Mouse (Mus musculus) liver, adult 2 months (tissue): ENCODE measurements around the gene Psmb3. TPM values are rescaled to one million over a fixed set of nuclear protein-coding genes. Genes with fewer than 3 reads are reported as not detected.
A peak's percentile ranks its signal among the peaks of the same experiment; 100 is the strongest.

Experiments used
- DNase-seq: peaks from one replicate; pipeline ENCODE4 v3.0.0-alpha.2; 2011; ENCODE audit warnings: low read depth, low spot score; ENCODE audit errors: extremely low read depth
- H3K27ac ChIP-seq: fragments of 200-500 bp; replicated peaks from 2 replicates; pipeline ENCODE4 v1.5.1; 2012; ENCODE audit warnings: low read depth, mild to moderate bottlenecking, control low read depth, inconsistent platforms, low read length; ENCODE audit not compliant: insufficient read depth
- H3K27me3 ChIP-seq: fragments of 200-500 bp; 2 replicates; pipeline ENCODE4 v1.6.1; 2012; ENCODE audit warnings: mild to moderate bottlenecking, moderate library complexity, low read length, inconsistent platforms; ENCODE audit not compliant: control insufficient read depth, insufficient read depth
- H3K36me3 ChIP-seq: fragments of 200-500 bp; 2 replicates; pipeline ENCODE4 v1.6.1; 2012; ENCODE audit warnings: low read length, inconsistent platforms; ENCODE audit not compliant: control insufficient read depth, insufficient read depth
- H3K4me1 ChIP-seq: fragments of 200-500 bp; 2 replicates; pipeline ENCODE4 v1.6.1; 2011; ENCODE audit warnings: low read length; ENCODE audit not compliant: control insufficient read depth, insufficient read depth
- H3K4me3 ChIP-seq: fragments of 200-500 bp; 2 replicates; pipeline ENCODE4 v1.5.1; 2011; ENCODE audit warnings: low read depth, mild to moderate bottlenecking, control low read depth, low read length, moderate library complexity; ENCODE audit not compliant: insufficient read depth
- H3K79me2 ChIP-seq: fragments of 200-500 bp; 2 replicates; pipeline ENCODE4 v1.6.1; 2012; ENCODE audit warnings: inconsistent platforms, mild to moderate bottlenecking, low read length, moderate library complexity; ENCODE audit not compliant: control insufficient read depth, insufficient read depth
- H3K9ac ChIP-seq: fragments of 200-500 bp; 2 replicates; pipeline ENCODE4 v1.6.1; 2012; ENCODE audit warnings: low read depth, mild to moderate bottlenecking, control low read depth, inconsistent platforms, low read length
- CTCF ChIP-seq: fragments of 200-500 bp; IDR thresholded peaks from 2 replicates; pipeline ENCODE4 v1.5.1; 2011; ENCODE audit warnings: low read depth, low read length, control low read depth
- POLR2A ChIP-seq: fragments of 200-500 bp; IDR thresholded peaks from 2 replicates; pipeline ENCODE4 v1.6.1; 2011; ENCODE audit warnings: low read length, control low read depth; ENCODE audit not compliant: insufficient read depth; ENCODE audit errors: extremely low read depth
- WGBS: fragments of 180-500 bp; shearing (Covaris S2); methylation state at CpG from one replicate; pipeline ENCODE4 v1.1.7; 2018; 5-methylcytosine and 5-hydroxymethylcytosine counted together
- polyA plus RNA-seq: library from polyadenylated mRNA; depleted of rRNA; stranded (reverse); fragments of >200 nt; gene quantifications from 2 replicates; pipeline ENCODE4 v1.2.3, GENCODE M21; 2012
- total RNA-seq: library from RNA; depleted of rRNA; stranded (reverse); fragments of >200 nt; gene quantifications from 2 replicates; pipeline ENCODE4 v1.2.3, GENCODE M21; 2014

The Psmb3 gene
- total and polyA plus RNA-seq, 2 experiments: 281 to 299 TPM

GRCm38 (mm10) chr11:97736645-97737044, 33.4 kb downstream of the Psmb3 start:
- no peak for DNase-seq
- Histone ChIP-seq H3K4me1 (peaks cover 11% of the 10 kb centered on the region), H3K36me3 (peaks cover 3% of the 10 kb centered on the region; the same call in 1 of the 2 replicates), H3K4me3 (no peak overlapping the region), H3K79me2 (peaks cover 18% of the 10 kb centered on the region; the same call in 1 of the 2 replicates), H3K9ac (no peak overlapping the region), H3K27me3 (no peaks in the 10 kb centered on the region), H3K27ac (no peak overlapping the region)
- no peak for TF ChIP-seq CTCF
- TF ChIP-seq POLR2A: no peak
- 93% methylated on average over 5 of the region's 5 CpGs for WGBS

GRCm38 (mm10) chr11:97737600-97737999, 34.4 kb downstream of the Psmb3 start:
- Histone ChIP-seq H3K79me2 (peaks cover 25% of the 10 kb centered on the region), H3K4me1 (peaks cover 12% of the 10 kb centered on the region), H3K9ac (no peak overlapping the region), H3K27ac (peak overlapping the region; percentile 67; the same call in 1 of the 2 replicates), H3K4me3 (no peak overlapping the region), H3K27me3 (no peaks in the 10 kb centered on the region), H3K36me3 (no peaks in the 10 kb centered on the region)
- DNase-seq: peak; percentile 96
- 14% methylated on average over 4 of the region's 4 CpGs for WGBS
- TF ChIP-seq CTCF (no peak), POLR2A (no peak)

- H3K4me1 ChIP-seq: peaks cover 22% of the 10 kb centered on the region
- H3K36me3 ChIP-seq: no peaks in the 10 kb centered on the region
- WGBS: 66% methylated on average over 6 of the region's 6 CpGs
These were observed 35.5 kb downstream of the Psmb3 start for GRCm38 (mm10) chr11:97738703-97739102.

GRCm38 (mm10) chr11:97739155-97739554, 36.0 kb downstream of the Psmb3 start:
- Histone ChIP-seq H3K79me2 (peaks cover 36% of the 10 kb centered on the region), H3K4me1 (peaks cover 22% of the 10 kb centered on the region), H3K27me3 (no peaks in the 10 kb centered on the region), H3K36me3 (no peaks in the 10 kb centered on the region), H3K27ac (no peak overlapping the region), H3K4me3 (no peak overlapping the region), H3K9ac (no peak overlapping the region)
- TF ChIP-seq POLR2A (no peak), CTCF (peak; percentile 5; the same call in 1 of the 2 replicates)
- DNase-seq: no peak
- 86% methylated on average over 3 of the region's 3 CpGs for WGBS

More at GRCm38 (mm10) chr11:97738703-97739102, 35.5 kb downstream of the Psmb3 start:
- Histone ChIP-seq H3K27ac (no peak overlapping the region), H3K4me3 (no peak overlapping the region), H3K27me3 (no peaks in the 10 kb centered on the region), H3K79me2 (peaks cover 33% of the 10 kb centered on the region), H3K9ac (no peak overlapping the region)
- TF ChIP-seq POLR2A (no peak), CTCF (peak; percentile 56; the same call in 1 of the 2 replicates)
- DNase-seq: no peak

GRCm38 (mm10) chr11:97740190-97740589, 37.0 kb downstream of the Psmb3 start:
- H3K27ac ChIP-seq: no peak overlapping the region
- no peak overlapping the region for H3K9ac ChIP-seq
- peaks cover 39% of the 10 kb centered on the region for H3K79me2 ChIP-seq
- TF ChIP-seq CTCF (no peak), POLR2A (no peak)
- WGBS: 60% methylated on average over 7 of the region's 7 CpGs
- DNase-seq: no peak
- H3K27me3 ChIP-seq: no peaks in the 10 kb centered on the region
- no peaks in the 10 kb centered on the region for H3K36me3 ChIP-seq
- no peak overlapping the region for H3K4me3 ChIP-seq
- peaks cover 22% of the 10 kb centered on the region for H3K4me1 ChIP-seq

GRCm38 (mm10) chr11:97742157-97742556, 39.0 kb downstream of the Psmb3 start:
- H3K4me3 ChIP-seq: no peak overlapping the region
- H3K9ac ChIP-seq: no peak overlapping the region

More at GRCm38 (mm10) chr11:97742157-97742556, 39.0 kb downstream of the Psmb3 start:
- H3K27me3 ChIP-seq: no peaks in the 10 kb centered on the region
- no peak overlapping the region for H3K27ac ChIP-seq
- H3K4me1 ChIP-seq: peaks cover 22% of the 10 kb centered on the region
- TF ChIP-seq POLR2A (no peak), CTCF (no peak)
- H3K79me2 ChIP-seq: peaks cover 36% of the 10 kb centered on the region
- no peak for DNase-seq
- whole genome bisulfite sequencing: 96% methylated on average over 5 of the region's 5 CpGs
- H3K36me3 ChIP-seq: peaks cover 2% of the 10 kb centered on the region
